Mouse (Mus musculus) left cerebral cortex, adult 9 months (tissue): ENCODE measurements at regions not wholly inside any gene's neighbourhood (a gene's known extent, or its start where the extent isn't known, plus 50 kb on each side); places are given as distances from the start of the nearest gene placed in this dataset.

Experiments
- DNase-seq, 2 experiments: peaks; one replicate each; pipeline ENCODE4 v3.0.0; 2022; ENCODE audit warnings: low spot score in 2 of 2

DNA sequence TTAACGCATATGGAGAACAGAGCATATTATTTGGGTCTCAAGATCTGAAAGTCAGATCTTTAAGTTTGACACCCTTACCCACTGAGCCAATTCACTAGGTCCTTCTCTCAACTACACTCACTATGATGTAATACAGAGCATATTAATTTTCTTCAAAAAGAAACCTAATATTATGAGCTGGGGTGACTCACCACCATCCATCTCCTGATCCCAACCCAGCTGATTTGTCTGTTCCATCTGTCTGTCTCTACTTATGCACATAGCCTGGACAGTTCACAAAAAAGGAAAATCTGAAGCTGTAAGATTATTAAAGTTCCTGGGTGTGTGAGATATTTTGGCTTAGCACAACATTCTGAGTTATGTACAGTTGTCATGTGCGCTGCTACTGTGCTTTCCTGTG, 108.2 kb upstream of the Rarb start:
- no peak for DNase-seq

DNA sequence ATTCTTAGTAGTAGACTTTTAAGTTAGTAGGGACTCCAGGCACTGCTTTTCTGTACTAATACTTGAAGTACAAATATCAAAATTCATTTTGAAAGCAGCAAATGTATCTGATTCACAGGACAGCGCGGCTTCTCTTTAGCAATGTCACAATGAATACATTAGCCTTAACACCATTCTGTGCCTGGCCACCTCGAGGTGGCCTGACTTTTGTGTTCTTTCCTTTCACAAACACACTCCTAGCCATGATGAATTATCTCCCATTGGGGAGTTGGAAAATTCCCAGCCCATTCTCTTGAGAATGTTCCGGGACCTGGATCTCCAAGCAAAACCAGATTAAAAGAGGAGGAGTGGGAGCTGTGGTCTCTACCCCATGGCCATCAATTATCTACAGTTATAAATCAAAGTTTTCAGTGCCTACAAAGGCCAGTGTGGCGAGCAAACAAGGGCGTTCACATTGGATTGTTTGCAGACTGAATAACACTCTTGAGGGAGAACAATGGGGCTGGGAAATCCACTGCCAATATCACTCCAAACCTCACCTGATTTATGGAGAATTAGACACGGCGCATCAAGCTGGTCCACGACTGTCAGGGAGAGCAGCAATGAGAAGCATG, 82.7 kb upstream of the Rarb start:
- no peak for DNase-seq

DNA sequence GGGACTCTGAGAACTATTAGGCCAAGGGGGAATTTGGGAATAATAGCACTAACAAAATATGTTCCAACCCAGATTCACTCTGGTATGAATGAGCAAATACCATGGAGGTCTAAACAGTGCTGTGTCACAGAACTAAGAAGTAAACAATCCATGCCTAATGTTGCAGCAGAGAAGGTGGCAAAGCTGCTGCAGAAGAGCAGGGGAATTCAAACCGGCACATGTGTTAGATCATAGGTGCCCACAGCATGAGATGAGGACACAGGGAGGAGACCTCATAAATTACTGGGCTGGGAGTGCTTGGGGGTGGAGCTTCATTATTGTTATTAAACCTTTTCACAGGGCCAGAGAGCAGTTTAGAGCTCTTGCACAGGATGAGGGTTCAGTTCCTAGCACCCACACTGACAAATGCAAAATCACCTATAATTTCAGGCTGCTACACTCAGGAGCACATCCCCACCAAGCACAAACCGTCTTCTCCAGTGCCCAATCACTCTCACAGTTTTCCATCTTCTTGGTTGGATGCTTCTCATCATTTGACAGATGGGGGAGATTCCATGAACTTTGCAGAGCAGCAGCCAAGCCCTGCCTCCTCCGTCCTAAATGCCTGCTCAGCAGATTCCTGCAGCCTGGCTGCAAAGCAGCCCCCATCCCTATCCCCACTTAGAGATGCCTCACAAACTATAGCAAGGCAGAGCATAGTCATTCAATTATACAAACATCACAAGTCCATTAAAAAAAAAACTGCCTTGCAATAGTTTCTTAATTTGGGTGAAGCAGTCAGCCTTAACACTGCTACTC, 79.0 kb upstream of the Rarb start:
- no peak for DNase-seq

DNA sequence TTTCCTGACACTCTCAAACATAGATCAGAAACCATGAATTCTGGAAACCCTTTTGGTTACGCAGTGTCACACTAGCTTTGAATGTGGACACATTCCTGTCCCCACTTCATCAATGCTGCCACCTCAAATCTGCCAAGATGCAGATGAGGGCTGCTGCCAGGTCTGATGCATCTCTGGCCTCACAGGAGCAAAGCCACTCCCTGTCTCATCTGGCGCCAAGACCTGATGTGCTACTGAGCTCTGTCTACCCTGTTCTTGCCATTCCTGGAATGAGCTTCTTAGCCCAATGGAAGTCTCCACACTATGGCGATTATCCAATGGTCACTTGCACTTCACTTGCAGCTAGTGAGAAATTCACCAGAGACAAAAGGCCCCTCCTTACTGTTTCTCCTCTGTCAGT, 78.0 kb upstream of the Rarb start:
- DNase-seq: no peak

DNA sequence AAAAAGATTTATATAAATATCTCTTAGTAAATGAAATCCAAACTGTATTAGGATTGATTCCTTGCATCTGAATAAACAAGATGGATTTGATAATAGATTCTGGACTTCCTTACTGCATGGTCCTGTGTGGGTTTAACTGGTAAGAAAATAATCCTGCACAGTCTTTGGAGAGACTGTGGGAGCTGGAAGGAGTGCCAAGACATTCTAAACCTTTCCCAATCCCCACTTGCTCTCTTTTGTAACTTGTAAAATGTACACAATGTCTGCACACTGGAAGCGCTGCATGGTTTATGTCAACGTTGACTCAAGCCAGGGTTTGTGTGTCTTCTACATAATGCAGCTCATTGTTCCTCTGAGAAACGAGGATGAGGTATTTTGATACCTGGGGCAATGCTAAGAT, 62.3 kb upstream of the Rarb start:
- DNase-seq: no peak

DNA sequence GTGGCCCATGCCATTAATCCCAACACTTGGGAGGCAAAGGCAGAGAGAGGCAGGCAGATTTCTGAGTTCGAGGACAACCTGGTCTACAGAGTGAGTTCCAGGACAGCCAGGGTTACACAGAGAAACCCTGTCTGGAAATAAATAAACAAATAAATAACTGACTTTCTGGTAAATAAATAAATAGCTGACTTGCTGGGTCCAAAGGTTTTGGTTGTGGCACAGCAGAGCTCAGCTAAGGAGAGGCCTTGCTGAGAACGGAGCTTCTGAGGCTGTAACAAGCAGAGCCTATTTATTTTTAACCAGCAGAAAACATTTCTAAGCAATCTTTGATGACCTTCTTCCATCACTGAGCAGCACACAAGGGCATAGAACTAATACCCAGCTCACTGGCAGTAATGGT, 50.3 kb upstream of the Rarb start:
- DNase-seq: no peak
